Mouse (Mus musculus): ENCODE measurements around the gene Prss56. TPM values are rescaled to one million over a fixed set of nuclear protein-coding genes. Genes with fewer than 3 reads are reported as not detected.

The Prss56 gene
- polyA plus RNA-seq (2016; fragmentation: Nextera tagmentation; extraction: Ambion mirVana), result not detected in 2 replicates

- no peak for ATAC-seq (ENCODE audit: insufficient number of reproducible peaks, low FRiP score)
- Histone ChIP-seq H3K9ac (no peak within 1 kb of the TSS), H3K9me3 (replicated peaks) (no peaks in the 10 kb centered on the region), H3K4me3 (no peak within 1 kb of the TSS), H3K4me1 (replicated peaks) (peaks cover 6% of the 10 kb centered on the region; the same call in 1 of the 2 replicates), H3K4me2 (no peak within 1 kb of the TSS), H3K36me3 (no peaks in the 10 kb centered on the region), H3K27me3 (replicated peaks) (peaks cover 77% of the 10 kb centered on the region), H3K27ac (ENCODE audit: poor library complexity, severe bottlenecking) (no peak within 1 kb of the TSS)
- 43% methylated on average over 9 of the region's 9 CpGs for WGBS
These were observed at the start of gene Prss56 for GRCm38 (mm10) chr1:87183013-87183412. Gene Prss56, plus strand, starts transcription at chr1:87183313.

DNA sequence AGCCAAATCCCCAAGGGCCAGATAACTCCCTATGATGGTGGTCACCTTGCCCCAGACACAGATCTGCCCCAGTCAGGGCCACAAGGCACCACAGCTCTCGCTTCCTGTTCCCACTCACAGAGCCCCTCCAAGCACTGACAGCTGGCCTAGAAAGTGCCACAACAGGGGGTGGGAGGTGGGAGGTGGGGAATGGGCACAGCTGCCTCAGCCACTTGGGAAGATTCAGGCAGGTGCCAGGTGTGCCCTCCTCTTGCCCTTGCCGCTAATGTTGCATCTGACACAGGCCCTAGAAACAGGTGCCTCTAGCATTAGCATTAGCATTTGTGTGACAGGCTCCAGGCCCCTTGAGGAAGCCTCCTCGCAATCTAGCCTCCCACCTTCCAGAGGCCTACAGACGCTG, 41.6 kb upstream of the Prss56 start:
- Histone ChIP-seq H3K9ac (no peak overlapping the region), H3K4me2 (no peak overlapping the region), H3K9me3 (replicated peaks) (no peaks in the 10 kb centered on the region), H3K4me1 (replicated peaks) (no peaks in the 10 kb centered on the region), H3K36me3 (no peaks in the 10 kb centered on the region), H3K27me3 (replicated peaks) (peaks cover 23% of the 10 kb centered on the region), H3K4me3 (no peak overlapping the region), H3K27ac (ENCODE audit: poor library complexity, severe bottlenecking) (no peak overlapping the region)
- ATAC-seq (ENCODE audit: insufficient number of reproducible peaks, low FRiP score), result no peak
- WGBS, result 76% methylated on average over 4 of the region's 4 CpGs

GRCm38 (mm10) chr1:87142456-87142855, 40.7 kb upstream of the Prss56 start:
- Histone ChIP-seq H3K4me2 (no peak overlapping the region), H3K4me1 (replicated peaks) (no peaks in the 10 kb centered on the region), H3K9ac (no peak overlapping the region), H3K36me3 (no peaks in the 10 kb centered on the region), H3K4me3 (no peak overlapping the region), H3K9me3 (replicated peaks) (no peaks in the 10 kb centered on the region), H3K27me3 (replicated peaks) (peaks cover 23% of the 10 kb centered on the region), H3K27ac (ENCODE audit: poor library complexity, severe bottlenecking) (no peak overlapping the region)
- 71% methylated on average over 9 of the region's 9 CpGs for WGBS
- no peak for ATAC-seq (ENCODE audit: insufficient number of reproducible peaks, low FRiP score)

- Histone ChIP-seq H3K9ac (no peak overlapping the region), H3K4me1 (replicated peaks) (no peaks in the 10 kb centered on the region), H3K4me2 (no peak overlapping the region), H3K4me3 (no peak overlapping the region), H3K36me3 (no peaks in the 10 kb centered on the region), H3K9me3 (replicated peaks) (no peaks in the 10 kb centered on the region), H3K27me3 (replicated peaks) (peaks cover 30% of the 10 kb centered on the region), H3K27ac (ENCODE audit: poor library complexity, severe bottlenecking) (no peak overlapping the region)
- 78% methylated on average over 10 of the region's 10 CpGs for WGBS
- ATAC-seq (ENCODE audit: insufficient number of reproducible peaks, low FRiP score), result no peak
These were observed 40.0 kb upstream of the Prss56 start for GRCm38 (mm10) chr1:87143141-87143540.

GRCm38 (mm10) chr1:87149422-87149821, 33.7 kb upstream of the Prss56 start:
- H3K4me1 ChIP-seq (replicated peaks), result peaks cover 7% of the 10 kb centered on the region; the same call in 1 of the 2 replicates
- H3K36me3 ChIP-seq, result no peaks in the 10 kb centered on the region
- H3K9me3 ChIP-seq (replicated peaks), result no peaks in the 10 kb centered on the region
- no peak overlapping the region for H3K4me2 ChIP-seq
- WGBS, result 38% methylated on average over 13 of the region's 13 CpGs
- no peak overlapping the region for H3K27ac ChIP-seq (ENCODE audit: poor library complexity, severe bottlenecking)
- H3K9ac ChIP-seq, result no peak overlapping the region
- no peak for ATAC-seq (ENCODE audit: insufficient number of reproducible peaks, low FRiP score)
- H3K4me3 ChIP-seq, result no peak overlapping the region
- peaks cover 83% of the 10 kb centered on the region for H3K27me3 ChIP-seq (replicated peaks)

- Histone ChIP-seq H3K4me3 (no peak overlapping the region), H3K27me3 (replicated peaks) (peaks cover 88% of the 10 kb centered on the region), H3K9me3 (replicated peaks) (no peaks in the 10 kb centered on the region), H3K4me1 (replicated peaks) (peaks cover 23% of the 10 kb centered on the region; the same call in 1 of the 2 replicates), H3K27ac (ENCODE audit: poor library complexity, severe bottlenecking) (no peak overlapping the region), H3K4me2 (no peak overlapping the region), H3K9ac (no peak overlapping the region), H3K36me3 (no peaks in the 10 kb centered on the region)
- no peak for ATAC-seq (ENCODE audit: insufficient number of reproducible peaks, low FRiP score)
- WGBS, result 76% methylated on average over 6 of the region's 6 CpGs
These were observed 31.8 kb upstream of the Prss56 start for GRCm38 (mm10) chr1:87151286-87151685.

DNA sequence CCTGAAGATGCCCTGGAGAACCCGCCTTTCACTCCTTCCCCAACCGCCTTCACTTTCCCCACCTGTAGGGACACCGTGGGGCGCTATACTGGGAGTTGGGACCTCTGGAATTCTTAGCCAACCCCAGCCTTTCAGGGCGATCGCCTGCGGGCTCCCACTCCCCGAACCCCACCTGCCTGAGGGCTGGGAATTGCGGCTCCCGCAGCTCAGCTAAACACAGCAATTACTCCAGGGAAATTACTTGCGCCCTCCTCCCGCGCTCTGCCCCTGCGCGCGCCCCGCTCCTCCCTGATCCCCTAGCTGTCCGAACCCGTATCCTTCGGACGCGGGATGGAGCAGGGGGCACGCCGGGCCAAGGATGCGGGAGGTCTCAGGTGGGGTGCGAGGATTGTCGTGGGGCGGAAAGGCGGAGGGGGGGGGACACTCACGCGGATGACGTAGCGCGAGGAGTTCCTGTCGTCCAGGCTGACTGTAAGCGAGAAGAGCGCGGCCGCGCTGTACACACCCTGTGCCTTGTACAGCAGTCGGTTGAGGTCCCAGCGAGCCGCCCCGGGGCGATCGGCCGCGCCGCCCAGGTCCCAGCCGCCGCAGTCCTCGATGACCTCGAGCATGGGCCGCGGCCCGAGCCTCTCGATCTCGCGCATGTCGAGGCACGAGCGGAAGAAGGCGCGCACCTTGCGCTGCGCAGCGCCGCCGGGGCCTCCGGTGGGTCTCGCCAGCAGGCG, 29.2 kb upstream of the Prss56 start:
- ATAC-seq (ENCODE audit: insufficient number of reproducible peaks, low FRiP score), result no peak
- Histone ChIP-seq H3K4me3 (peak overlapping the region; percentile 41), H3K27ac (ENCODE audit: poor library complexity, severe bottlenecking) (no peak overlapping the region), H3K4me1 (replicated peaks) (peaks cover 23% of the 10 kb centered on the region; the same call in 1 of the 2 replicates), H3K36me3 (no peaks in the 10 kb centered on the region), H3K27me3 (replicated peaks) (peaks cover 100% of the 10 kb centered on the region), H3K9ac (no peak overlapping the region), H3K4me2 (peak overlapping the region; percentile 64), H3K9me3 (replicated peaks) (no peaks in the 10 kb centered on the region)
- WGBS, result 1% methylated on average over 72 of the region's 72 CpGs

DNA sequence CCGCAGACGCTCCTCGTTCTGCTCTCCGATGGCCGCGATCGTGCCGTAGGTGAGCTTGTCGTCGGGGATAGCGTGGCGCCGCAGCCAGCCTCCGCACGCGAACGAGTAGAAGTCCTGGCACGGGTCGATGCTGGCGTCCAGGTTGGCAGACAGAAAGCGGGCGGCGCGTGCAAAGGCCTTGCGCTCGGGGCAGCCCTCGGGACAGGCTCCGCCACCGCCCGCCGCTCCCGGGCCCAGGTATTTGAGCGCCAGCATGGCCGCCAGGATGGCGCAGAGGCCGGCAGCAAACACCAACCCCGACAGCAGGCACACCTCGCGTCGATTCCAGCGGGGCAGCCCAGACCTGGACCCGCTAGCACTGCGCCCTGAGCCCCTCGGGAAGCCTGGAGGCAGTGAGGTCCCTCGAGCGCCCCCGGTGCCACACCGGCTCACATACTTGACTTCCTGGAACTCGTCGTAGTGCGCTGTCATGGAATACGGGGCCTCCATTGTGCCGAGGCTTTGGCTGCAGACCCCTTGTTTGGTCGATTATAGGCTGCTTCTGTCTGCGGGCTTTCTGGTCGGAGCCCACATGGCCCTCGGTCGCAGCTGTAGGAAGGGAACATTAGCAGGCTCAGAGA, 28.5 kb upstream of the Prss56 start:
- peak overlapping the region; percentile 64 for H3K4me2 ChIP-seq

GRCm38 (mm10) chr1:87155531-87156198, 27.4 kb upstream of the Prss56 start:
- peaks cover 23% of the 10 kb centered on the region; the same call in 1 of the 2 replicates for H3K4me1 ChIP-seq (replicated peaks)
- peak overlapping the region; percentile 70 for H3K4me2 ChIP-seq
- H3K9me3 ChIP-seq (replicated peaks), result no peaks in the 10 kb centered on the region
- no peaks in the 10 kb centered on the region for H3K36me3 ChIP-seq
- 1% methylated on average over 43 of the region's 56 CpGs for WGBS
- no peak overlapping the region for H3K27ac ChIP-seq (ENCODE audit: poor library complexity, severe bottlenecking)
- peaks cover 98% of the 10 kb centered on the region for H3K27me3 ChIP-seq (replicated peaks)
- H3K9ac ChIP-seq, result 0 out of 2 replicates have a peak overlapping the region, but pooled peaks have one; percentile 15
- ATAC-seq (ENCODE audit: insufficient number of reproducible peaks, low FRiP score), result no peak
- H3K4me3 ChIP-seq, result peak overlapping the region; percentile 41

More for the DNA sequence above, 28.5 kb upstream of the Prss56 start:
- Histone ChIP-seq H3K9me3 (replicated peaks) (no peaks in the 10 kb centered on the region), H3K27me3 (replicated peaks) (peaks cover 100% of the 10 kb centered on the region), H3K27ac (ENCODE audit: poor library complexity, severe bottlenecking) (no peak overlapping the region), H3K4me1 (replicated peaks) (peaks cover 23% of the 10 kb centered on the region; the same call in 1 of the 2 replicates), H3K9ac (no peak overlapping the region), H3K36me3 (no peaks in the 10 kb centered on the region), H3K4me3 (peak overlapping the region; percentile 41)
- WGBS, result 2% methylated on average over 58 of the region's 58 CpGs
- no peak for ATAC-seq (ENCODE audit: insufficient number of reproducible peaks, low FRiP score)

- Histone ChIP-seq H3K9me3 (replicated peaks) (no peaks in the 10 kb centered on the region), H3K9ac (0 out of 2 replicates have a peak within 1 kb of the TSS, but pooled peaks have one; percentile 15), H3K36me3 (no peaks in the 10 kb centered on the region), H3K27ac (ENCODE audit: poor library complexity, severe bottlenecking) (no peak within 1 kb of the TSS), H3K4me3 (peak within 1 kb of the TSS; percentile 41), H3K4me2 (peak within 1 kb of the TSS; percentile 70), H3K4me1 (replicated peaks) (peaks cover 23% of the 10 kb centered on the region; the same call in 1 of the 2 replicates), H3K27me3 (replicated peaks) (peaks cover 98% of the 10 kb centered on the region)
- ATAC-seq (ENCODE audit: insufficient number of reproducible peaks, low FRiP score), result no peak
- 3% methylated on average over 12 of the region's 12 CpGs for WGBS
These were observed 26.9 kb upstream of the Prss56 start, which contains the start of gene Ecel1 for GRCm38 (mm10) chr1:87156199-87156587. Gene Ecel1, minus strand, starts transcription at chr1:87156521.

GRCm38 (mm10) chr1:87159396-87159795, 23.7 kb upstream of the Prss56 start:
- Histone ChIP-seq H3K4me1 (replicated peaks) (peaks cover 16% of the 10 kb centered on the region; the same call in 1 of the 2 replicates), H3K4me2 (no peak overlapping the region), H3K36me3 (no peaks in the 10 kb centered on the region), H3K9me3 (replicated peaks) (no peaks in the 10 kb centered on the region), H3K9ac (no peak overlapping the region), H3K27ac (ENCODE audit: poor library complexity, severe bottlenecking) (no peak overlapping the region), H3K27me3 (replicated peaks) (peaks cover 97% of the 10 kb centered on the region), H3K4me3 (no peak overlapping the region)
- WGBS, result 73% methylated on average over 3 of the region's 3 CpGs
- no peak for ATAC-seq (ENCODE audit: insufficient number of reproducible peaks, low FRiP score)
